9 mouse cellular contexts compared by ENCODE assay signal in genomic region chr5:117363066-117363782, GRCm38 (mm10). TPM values are rescaled to one million over a fixed set of nuclear protein-coding genes. Genes with fewer than 3 reads are reported as not detected.
DNase-seq lines count a peak whose midpoint lies in the region; ATAC-seq and TF ChIP-seq lines count a peak whose summit lies in the region.
"Had no signal": no experiment of that assay in that cellular context is flagged by ENCODE, and none has a peak within 500 bp of the region (broad histone marks: within the 10 kb centered on the region; RNA-seq: fewer than 3 reads in every experiment).

No protein-coding gene starts in this region.

- ATAC-seq in embryonic facial prominence, embryonic 15.5 days (ENCODE audit: insufficient number of reproducible peaks, low FRiP score, low TSS enrichment, low read depth): no peak
- peak; percentile 71 for ATAC-seq in stomach, postnatal 0 days (ENCODE audit: low FRiP score, low TSS enrichment)

- 54% methylated on average over 15 of the region's 15 CpGs for WGBS in embryonic facial prominence, embryonic 15.5 days
- 43% methylated on average over 15 of the region's 15 CpGs for WGBS in stomach, postnatal 0 days

- H3K4me3 ChIP-seq in left cerebral cortex, adult 2 months: no peak overlapping the region
- H3K4me3 ChIP-seq in embryonic facial prominence, embryonic 15.5 days (replicated peaks): no peak overlapping the region
- no peak overlapping the region for H3K4me3 ChIP-seq in stomach, postnatal 0 days (ENCODE audit: low read depth, low read length)
- H3K4me3 ChIP-seq: limb, embryonic 12.5 days had no signal

- H3K27me3 ChIP-seq in embryonic facial prominence, embryonic 15.5 days: no peaks in the 10 kb centered on the region
- no peaks in the 10 kb centered on the region for H3K27me3 ChIP-seq in stomach, postnatal 0 days (ENCODE audit: control insufficient read depth, insufficient read depth, low read length)
- H3K27me3 ChIP-seq: limb, embryonic 12.5 days had no signal

- no peak for TF ChIP-seq CTCF in left cerebral cortex, adult 2 months (IDR thresholded peaks at IDR 0.05)
- no peak for TF ChIP-seq CTCF in stomach, postnatal 0 days (IDR thresholded peaks at IDR 0.05; ENCODE audit: low read depth)

- H3K36me3 ChIP-seq in embryonic facial prominence, embryonic 15.5 days: peaks cover 40% of the 10 kb centered on the region
- H3K36me3 ChIP-seq in stomach, postnatal 0 days (ENCODE audit: control insufficient read depth, insufficient read depth, low read length): peaks cover 4% of the 10 kb centered on the region; the same call in 1 of the 2 replicates

- H3K27ac ChIP-seq in left cerebral cortex, adult 2 months: peak overlapping the region; percentile 44; the same call in 1 of the 2 replicates
- 0 out of 2 replicates have a peak overlapping the region, but pooled peaks have one; percentile 7 for H3K27ac ChIP-seq in embryonic facial prominence, embryonic 15.5 days (replicated peaks)
- peak overlapping the region; percentile 87 for H3K27ac ChIP-seq in stomach, postnatal 0 days (replicated peaks)
- H3K27ac ChIP-seq: limb, embryonic 12.5 days had no signal

- peaks cover 49% of the 10 kb centered on the region for H3K4me1 ChIP-seq in embryonic facial prominence, embryonic 15.5 days
- H3K4me1 ChIP-seq in stomach, postnatal 0 days (replicated peaks; ENCODE audit: control insufficient read depth, insufficient read depth): peaks cover 8% of the 10 kb centered on the region

- no peak for TF ChIP-seq EP300 in stomach, postnatal 0 days (optimal IDR thresholded peaks at IDR 0.05)

- intact Hi-C loops in left cerebral cortex, adult 2 months (cut with DNase I): no loop called here
- intact Hi-C loops in left cerebral cortex, postnatal 36 days (cut with DNase I): no loop called here

- no peak overlapping the region for H3K4me2 ChIP-seq in embryonic facial prominence, embryonic 15.5 days (replicated peaks)
- H3K4me2 ChIP-seq in stomach, postnatal 0 days (replicated peaks; ENCODE audit: low read depth): peak overlapping the region; percentile 0; the same call in 1 of the 2 replicates
- H3K4me2 ChIP-seq: limb, embryonic 12.5 days had no signal

- H3K9ac ChIP-seq in embryonic facial prominence, embryonic 15.5 days: no peak overlapping the region
- H3K9ac ChIP-seq in stomach, postnatal 0 days (ENCODE audit: low read length): peak overlapping the region; percentile 8; the same call in 1 of the 2 replicates
- H3K9ac ChIP-seq: limb, embryonic 12.5 days had no signal

- no peaks in the 10 kb centered on the region for H3K9me3 ChIP-seq in embryonic facial prominence, embryonic 15.5 days (replicated peaks)
- H3K9me3 ChIP-seq in stomach, postnatal 0 days (ENCODE audit: control insufficient read depth, low read length): no peaks in the 10 kb centered on the region
- H3K9me3 ChIP-seq: limb, embryonic 12.5 days had no signal

- no peak for DNase-seq in left cerebral cortex, adult 2 months (ENCODE audit: extremely low spot score in 1 of 2, low spot score in 2 of 2)
- no peak for DNase-seq in left cerebral cortex, postnatal 36 days (ENCODE audit: low spot score in 2 of 2)
- DNase-seq in kidney, postnatal 10 days: peak; percentile 63
- peak; percentile 84 for DNase-seq in stomach, postnatal 0 days (ENCODE audit: low spot score)
- no peak for DNase-seq in thymus, postnatal 10 days (ENCODE audit: low spot score in 2 of 2)
- DNase-seq in retina, embryonic 14.5 days (ENCODE audit: low spot score): no peak
- no peak for DNase-seq in right cerebral cortex, postnatal 14 days

RNA-seq across cellular contexts. Expression of gene Wsb2, which starts 6.1 kb away (rescaled TPM):
- 100 to 1,000 TPM; 302 TPM for total RNA-seq in left cerebral cortex, adult 2 months (2021)
- 100 to 1,000 TPM; 294 to 334 TPM for total RNA-seq in left cerebral cortex, postnatal 36 days (2021)
- polyA plus RNA-seq in embryonic facial prominence, embryonic 15.5 days (2015; fragmentation: Nextera tagmentation; extraction: Ambion mirVana): 77.8 and 80.3 TPM in 2 replicates
- 50.0 and 50.3 TPM in 2 replicates for polyA plus RNA-seq in stomach, postnatal 0 days (2015; fragmentation: Nextera tagmentation; extraction: Ambion mirVana)

RNA-seq across cellular contexts. Expression of gene Rfc5, which starts 25.6 kb away (rescaled TPM):
- 10 to 100 TPM; 16.1 to 16.7 TPM for total RNA-seq in left cerebral cortex, adult 2 months (2021)
- total RNA-seq in left cerebral cortex, postnatal 36 days (2021): 10 to 100 TPM; 16.8 to 18.0 TPM
- polyA plus RNA-seq in embryonic facial prominence, embryonic 15.5 days (2015; fragmentation: Nextera tagmentation; extraction: Ambion mirVana): 77.6 and 83.6 TPM in 2 replicates
- 26.4 and 28.8 TPM in 2 replicates for polyA plus RNA-seq in stomach, postnatal 0 days (2015; fragmentation: Nextera tagmentation; extraction: Ambion mirVana)

RNA-seq across cellular contexts. Expression of gene Vsig10, which starts 44.3 kb away (rescaled TPM):
- 1 to 10 TPM; 1.7 to 2.1 TPM for total RNA-seq in left cerebral cortex, adult 2 months (2021)
- total RNA-seq in left cerebral cortex, postnatal 36 days (2021): 1 to 10 TPM; 2.7 to 2.9 TPM
- polyA plus RNA-seq in embryonic facial prominence, embryonic 15.5 days (2015; fragmentation: Nextera tagmentation; extraction: Ambion mirVana): 11.2 and 14.4 TPM in 2 replicates
- polyA plus RNA-seq in stomach, postnatal 0 days (2015; fragmentation: Nextera tagmentation; extraction: Ambion mirVana): 9.9 and 13.0 TPM in 2 replicates

RNA-seq across cellular contexts. Expression of gene Ksr2, which starts 50.6 kb away (rescaled TPM):
- total RNA-seq in left cerebral cortex, adult 2 months (2021): 10 to 100 TPM; 40.8 to 47.2 TPM
- total RNA-seq in left cerebral cortex, postnatal 36 days (2021): 10 to 100 TPM; 35.0 to 44.3 TPM
- 0.88 and 1.1 TPM in 2 replicates for polyA plus RNA-seq in embryonic facial prominence, embryonic 15.5 days (2015; fragmentation: Nextera tagmentation; extraction: Ambion mirVana)
- polyA plus RNA-seq in stomach, postnatal 0 days (2015; fragmentation: Nextera tagmentation; extraction: Ambion mirVana): 0.16 and 0.24 TPM in 2 replicates

Comparison
In these comparisons a context has a peak if more than half of its experiments do, and no peak if none do; other contexts are left out.
1. DNase-seq: peak in kidney, postnatal 10 days (single experiment) and stomach, postnatal 0 days (single experiment); none in left cerebral cortex, adult 2 months (0 of 2), left cerebral cortex, postnatal 36 days (0 of 2), thymus, postnatal 10 days (0 of 2), retina, embryonic 14.5 days (single experiment) and right cerebral cortex, postnatal 14 days (single experiment).
2. H3K27ac ChIP-seq: peak in every context shown above with its lines; median percentile 87 in stomach, postnatal 0 days; 44 in left cerebral cortex, adult 2 months; 7 in embryonic facial prominence, embryonic 15.5 days.